Mouse (Mus musculus) forebrain, postnatal 0 days (tissue): ENCODE measurements around the gene Abhd14b. TPM values are rescaled to one million over a fixed set of nuclear protein-coding genes. Genes with fewer than 3 reads are reported as not detected.

Experiments
- ATAC-seq: fragments of 200-750 bp; cut with Nextera tagmentation; 2 replicates; pipeline ENCODE4 v1.8.0; 2017; ENCODE audit warnings: mild to moderate bottlenecking, moderate library complexity
- DNase-seq: peaks from one replicate; pipeline ENCODE4 v3.0.0-alpha.2; 2015
- H3K27ac ChIP-seq: fragments of 300-500 bp; sonication (generic); 2 replicates; pipeline ENCODE4 v1.5.1; 2014; ENCODE audit warnings: low read depth, mild to moderate bottlenecking, antibody characterized with exemption, low read length, moderate library complexity, mixed read lengths
- H3K27me3 ChIP-seq: fragments of 300-500 bp; sonication (generic); 2 replicates; pipeline ENCODE4 v1.6.1; 2014; ENCODE audit warnings: mild to moderate bottlenecking, low read length, mixed read lengths; ENCODE audit not compliant: insufficient read depth
- H3K36me3 ChIP-seq: fragments of 300-500 bp; sonication (generic); 2 replicates; pipeline ENCODE4 v1.6.1; 2014; ENCODE audit warnings: mild to moderate bottlenecking, moderate library complexity; ENCODE audit not compliant: insufficient read depth
- H3K4me1 ChIP-seq: fragments of 300-500 bp; sonication (generic); 2 replicates; pipeline ENCODE4 v1.6.1; 2014; ENCODE audit warnings: antibody characterized with exemption; ENCODE audit not compliant: insufficient read depth
- H3K4me2 ChIP-seq: fragments of 300-500 bp; sonication (generic); 2 replicates; pipeline ENCODE4 v1.6.1; 2014; ENCODE audit warnings: low read depth, mild to moderate bottlenecking, moderate library complexity
- H3K4me3 ChIP-seq: fragments of 300-500 bp; sonication (generic); 2 replicates; pipeline ENCODE4 v1.5.1; 2014; ENCODE audit warnings: low read depth, low read length, mixed read lengths
- H3K9ac ChIP-seq: fragments of 300-500 bp; sonication (generic); 2 replicates; pipeline ENCODE4 v1.6.1; 2014; ENCODE audit warnings: mild to moderate bottlenecking
- H3K9me3 ChIP-seq: fragments of 300-500 bp; sonication (generic); 2 replicates; pipeline ENCODE4 v1.6.1; 2016; ENCODE audit warnings: low read length
- CTCF ChIP-seq: sonication (generic); IDR thresholded peaks from 2 replicates; pipeline ENCODE4 v1.5.1; 2016; ENCODE audit warnings: antibody characterized with exemption, control low read depth, low read depth
- WGBS: fragments of 180-500 bp; shearing (Covaris S2); extraction: QIAGEN DNeasy Blood & Tissue Kit; methylation state at CpG from one replicate; pipeline ENCODE4 v1.1.7; 2014; 5-methylcytosine and 5-hydroxymethylcytosine counted together
- polyA plus RNA-seq: library from polyadenylated mRNA; unstranded; fragments of >200 nt; fragmentation: Nextera tagmentation; extraction: Ambion mirVana; gene quantifications from 2 replicates; pipeline ENCODE4 v1.2.1, GENCODE M21; 2015
- total RNA-seq: library from RNA; depleted of rRNA; stranded (reverse); fragments of >200 nt; gene quantifications from 2 replicates; pipeline ENCODE4 v1.2.3, GENCODE M21; 2014

The Abhd14b gene
- total and polyA plus RNA-seq, 2 experiments from 2014 or later: 7.6 to 13.8 TPM

DNA sequence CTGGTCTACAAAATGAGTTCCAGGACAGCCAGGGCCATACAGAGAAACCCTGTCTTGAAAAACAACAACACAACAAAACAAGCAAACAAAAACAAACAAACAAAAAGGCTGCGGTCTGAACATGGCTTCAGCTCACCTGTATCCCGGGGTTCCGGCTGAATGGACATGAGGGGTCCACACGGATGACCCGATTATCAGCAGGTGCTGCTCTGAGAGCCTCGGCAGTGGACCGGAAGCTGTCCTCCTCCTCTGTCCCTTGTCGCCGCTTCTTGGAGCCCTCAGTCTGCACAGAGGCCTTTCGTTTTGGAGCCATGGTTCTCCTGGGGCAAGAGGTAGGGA, 28.4 kb downstream of the Abhd14b start, which contains the start of gene Rrp9:
Gene Rrp9, plus strand, starts transcription at position 301 of the 339 bp plus-strand sequence.
- no peak for ATAC-seq
- no peak within 1 kb of the TSS for H3K9ac ChIP-seq
- DNase-seq: no peak
- H3K9me3 ChIP-seq: no peaks in the 10 kb centered on the region
- peaks cover 5% of the 10 kb centered on the region; the same call in 1 of the 2 replicates for H3K4me1 ChIP-seq
- H3K27me3 ChIP-seq: no peaks in the 10 kb centered on the region
- H3K4me2 ChIP-seq: peak within 1 kb of the TSS; percentile 15
- 87% methylated on average over 10 of the region's 10 CpGs for WGBS
- no peak within 1 kb of the TSS for H3K27ac ChIP-seq
- H3K36me3 ChIP-seq: peaks cover 2% of the 10 kb centered on the region; the same call in 1 of the 2 replicates
- no peak within 1 kb of the TSS for H3K4me3 ChIP-seq
- no peak for TF ChIP-seq CTCF

DNA sequence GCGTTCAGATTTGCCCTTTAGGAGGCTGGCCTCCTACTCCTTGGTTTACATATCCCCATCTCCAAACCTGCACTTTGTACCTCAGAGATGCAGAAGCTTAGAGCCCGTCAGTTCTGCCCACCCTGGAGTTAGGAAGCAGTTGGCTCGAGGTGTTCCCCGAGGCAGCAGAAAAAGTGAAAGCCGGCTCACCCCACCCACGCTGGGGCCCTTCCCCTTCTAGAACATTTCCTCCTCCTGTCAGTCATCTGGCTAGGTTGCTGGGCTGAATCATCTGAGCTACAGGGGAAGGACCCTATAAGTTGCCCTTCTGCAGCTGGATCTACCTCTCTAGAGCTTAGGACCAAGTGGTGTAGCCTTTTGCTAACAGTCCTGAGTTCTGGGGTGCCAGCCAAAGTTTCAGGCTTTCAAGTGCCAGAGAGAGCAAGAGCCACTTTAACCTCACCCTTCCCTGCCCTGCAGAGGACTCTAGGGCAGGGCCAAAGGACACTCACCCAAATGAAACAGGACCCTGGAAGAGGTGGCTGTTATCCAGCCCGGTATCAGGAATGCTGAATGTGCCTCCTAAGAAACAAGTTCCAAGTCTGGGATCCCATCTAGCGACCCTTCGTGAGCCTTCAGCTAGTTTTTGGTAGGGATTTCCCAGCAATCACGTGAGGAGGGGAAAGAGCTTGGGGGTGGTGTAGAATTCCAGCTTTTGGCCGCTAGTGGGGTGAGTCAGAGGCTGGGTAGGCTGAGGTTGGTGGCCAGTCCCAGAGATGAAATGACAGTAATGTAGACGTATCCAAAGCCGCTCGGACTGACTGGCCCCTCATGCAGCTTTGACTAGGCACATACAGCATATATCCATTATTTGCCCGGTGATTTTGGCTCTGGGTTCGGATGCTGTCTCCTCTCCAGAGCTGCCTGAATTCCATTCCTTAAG, 29.0 kb downstream of the Abhd14b start:
- peak; percentile 8 for ATAC-seq
- Histone ChIP-seq H3K4me1 (peaks cover 5% of the 10 kb centered on the region; the same call in 1 of the 2 replicates), H3K9ac (no peak overlapping the region), H3K27me3 (no peaks in the 10 kb centered on the region), H3K4me3 (no peak overlapping the region), H3K4me2 (peak overlapping the region; percentile 15), H3K27ac (no peak overlapping the region), H3K9me3 (no peaks in the 10 kb centered on the region), H3K36me3 (peaks cover 8% of the 10 kb centered on the region)
- DNase-seq: peak; percentile 38
- no peak for TF ChIP-seq CTCF
- WGBS: 31% methylated on average over 16 of the region's 16 CpGs

DNA sequence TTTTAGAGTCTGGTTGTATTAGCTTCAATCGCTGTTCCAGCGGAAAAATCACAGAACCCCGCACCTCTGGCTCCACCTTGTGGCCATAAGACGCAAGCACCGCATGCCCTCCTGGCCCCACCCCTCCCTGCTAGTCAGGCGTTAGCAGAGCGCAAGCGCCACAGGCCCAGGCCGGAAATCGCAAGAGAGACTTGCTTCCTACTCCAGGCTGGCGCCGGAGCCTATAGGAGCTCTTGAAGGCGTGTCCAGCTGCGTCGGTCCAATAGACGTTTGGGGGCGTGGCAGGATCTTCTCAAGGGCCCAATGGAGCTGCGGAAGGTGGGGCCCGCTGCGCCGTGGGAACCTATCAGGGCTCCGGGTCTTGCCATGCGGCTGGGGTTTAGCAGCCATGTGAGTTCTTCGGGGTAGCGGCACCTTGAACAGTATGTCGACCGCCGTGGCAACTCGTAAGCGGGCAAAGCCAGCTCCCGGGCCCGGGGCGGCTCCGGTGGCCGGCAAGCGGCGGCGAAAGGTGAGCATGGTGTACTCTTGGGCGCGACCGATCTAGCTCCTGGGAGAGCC, 29.7 kb downstream of the Abhd14b start, which contains the start of gene Parp3:
Gene Parp3, minus strand, starts transcription at position 26 of the 561 bp plus-strand sequence.
- Histone ChIP-seq H3K27me3 (no peaks in the 10 kb centered on the region), H3K4me2 (peak within 1 kb of the TSS; percentile 85), H3K9me3 (no peaks in the 10 kb centered on the region), H3K27ac (peak within 1 kb of the TSS; percentile 37), H3K4me3 (peak within 1 kb of the TSS; percentile 47), H3K36me3 (peaks cover 14% of the 10 kb centered on the region), H3K4me1 (peaks cover 5% of the 10 kb centered on the region; the same call in 1 of the 2 replicates), H3K9ac (peak within 1 kb of the TSS; percentile 63)
- under 1% methylated on average over 41 of the region's 41 CpGs for WGBS
- ATAC-seq (peak; percentile 99), DNase-seq (peak; percentile 100)
- peak; percentile 99 for TF ChIP-seq CTCF

DNA sequence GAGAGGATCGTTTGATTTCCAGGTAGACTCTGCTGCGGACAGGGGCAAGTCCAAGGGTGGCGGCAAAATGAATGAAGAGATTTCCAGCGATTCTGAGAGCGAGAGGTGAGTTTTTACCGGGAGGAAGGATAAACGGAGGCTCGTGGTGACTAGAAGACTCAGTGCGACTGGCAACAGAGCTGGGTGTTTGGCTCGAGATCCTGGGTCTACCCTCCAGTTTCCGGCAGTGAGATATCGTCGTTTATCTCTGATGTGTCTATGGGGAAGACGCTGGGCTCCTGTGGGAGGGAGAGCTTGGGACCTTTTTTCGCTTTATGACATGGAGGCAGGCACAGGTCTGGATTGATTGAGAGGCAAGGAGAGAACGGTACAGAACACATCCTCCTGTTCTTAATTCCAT, 30.4 kb downstream of the Abhd14b start:
- Histone ChIP-seq H3K36me3 (peaks cover 17% of the 10 kb centered on the region), H3K4me2 (peak overlapping the region; percentile 85), H3K27me3 (no peaks in the 10 kb centered on the region), H3K9ac (peak overlapping the region; percentile 63), H3K9me3 (no peaks in the 10 kb centered on the region), H3K4me3 (peak overlapping the region; percentile 47), H3K27ac (peak overlapping the region; percentile 37), H3K4me1 (peaks cover 5% of the 10 kb centered on the region; the same call in 1 of the 2 replicates)
- WGBS: 4% methylated on average over 16 of the region's 16 CpGs
- TF ChIP-seq CTCF: no peak
- ATAC-seq (no peak), DNase-seq (no peak)

DNA sequence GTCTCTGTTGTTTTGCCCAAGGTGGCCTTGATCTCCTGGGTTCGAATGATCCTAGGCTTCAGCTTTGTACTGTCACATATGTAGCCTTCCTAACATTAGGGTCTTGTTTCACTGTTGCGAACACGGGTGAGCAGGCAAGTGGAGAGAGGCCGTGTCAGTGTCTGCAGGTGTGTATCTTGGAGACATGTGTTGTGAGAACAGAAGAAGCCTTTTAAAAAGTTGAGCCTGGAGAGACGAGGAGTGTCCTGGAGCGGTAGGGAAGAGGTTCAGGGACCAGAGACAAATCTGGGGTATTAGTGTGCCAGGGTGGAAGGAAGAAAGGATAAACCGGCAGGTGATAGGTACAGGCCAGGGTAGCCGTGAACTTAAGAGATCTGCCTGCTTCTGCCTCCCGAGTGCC, 30.8 kb downstream of the Abhd14b start:
- Histone ChIP-seq H3K9me3 (no peaks in the 10 kb centered on the region), H3K4me2 (peak overlapping the region; percentile 85), H3K4me1 (peaks cover 5% of the 10 kb centered on the region; the same call in 1 of the 2 replicates), H3K27me3 (no peaks in the 10 kb centered on the region), H3K27ac (no peak overlapping the region), H3K36me3 (peaks cover 22% of the 10 kb centered on the region), H3K9ac (peak overlapping the region; percentile 63), H3K4me3 (peak overlapping the region; percentile 47)
- ATAC-seq (no peak), DNase-seq (no peak)
- TF ChIP-seq CTCF: no peak
- WGBS: 87% methylated on average over 9 of the region's 9 CpGs

DNA sequence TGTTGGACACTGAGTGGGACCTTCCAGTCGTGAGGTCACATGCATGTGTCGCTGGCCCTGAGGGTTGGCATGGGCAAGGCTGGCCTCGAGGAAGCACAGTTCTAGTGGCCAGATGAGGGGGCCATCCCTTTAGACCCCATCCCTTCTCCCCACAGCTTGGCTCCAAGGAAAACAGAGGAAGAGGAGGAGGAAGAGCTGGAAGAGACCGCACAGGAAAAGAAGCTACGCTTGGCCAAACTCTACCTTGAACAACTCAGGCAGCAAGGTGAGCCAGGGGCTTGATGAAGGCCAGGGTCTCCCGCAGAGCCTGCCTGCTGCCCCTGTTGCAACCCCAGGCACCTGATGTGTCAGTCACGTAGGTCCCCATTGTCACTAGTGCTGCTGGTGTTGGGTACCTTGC, 33.3 kb downstream of the Abhd14b start:
- WGBS: 95% methylated on average over 7 of the region's 7 CpGs
- Histone ChIP-seq H3K9ac (no peak overlapping the region), H3K36me3 (peaks cover 46% of the 10 kb centered on the region), H3K9me3 (no peaks in the 10 kb centered on the region), H3K27ac (no peak overlapping the region), H3K4me1 (peaks cover 5% of the 10 kb centered on the region; the same call in 1 of the 2 replicates), H3K4me2 (no peak overlapping the region), H3K27me3 (no peaks in the 10 kb centered on the region), H3K4me3 (no peak overlapping the region)
- ATAC-seq (no peak), DNase-seq (no peak)
- TF ChIP-seq CTCF: no peak

DNA sequence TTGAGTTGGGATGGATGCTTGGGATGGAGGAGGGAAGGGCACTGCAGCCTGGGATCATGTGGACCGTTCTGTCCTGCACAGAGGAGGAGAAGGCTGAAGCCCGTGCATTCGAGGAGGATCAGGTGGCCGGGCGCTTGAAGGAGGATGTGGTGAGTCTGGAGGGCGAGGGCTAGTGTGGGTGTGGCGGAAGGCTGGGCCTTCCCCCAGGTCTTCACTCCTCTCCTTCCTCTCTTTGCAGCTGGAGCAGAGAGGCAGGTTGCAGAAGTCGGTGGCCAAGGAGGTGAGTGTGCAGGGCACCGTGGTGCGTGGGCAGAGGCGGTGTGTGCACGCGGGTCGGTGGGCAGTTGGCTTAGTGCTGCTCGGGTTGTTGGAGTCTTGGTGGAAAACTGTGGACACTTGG, 33.8 kb downstream of the Abhd14b start:
- Histone ChIP-seq H3K36me3 (peaks cover 51% of the 10 kb centered on the region), H3K27me3 (no peaks in the 10 kb centered on the region), H3K9ac (no peak overlapping the region), H3K4me3 (no peak overlapping the region), H3K4me2 (no peak overlapping the region), H3K9me3 (no peaks in the 10 kb centered on the region), H3K4me1 (peaks cover 5% of the 10 kb centered on the region; the same call in 1 of the 2 replicates), H3K27ac (no peak overlapping the region)
- ATAC-seq: no peak
- no peak for TF ChIP-seq CTCF
- 96% methylated on average over 15 of the region's 15 CpGs for WGBS
- DNase-seq: no peak
